Mouse (Mus musculus): Measurements from ENCODE around the gene Xpot. TPM values are rescaled to one million over a fixed set of nuclear protein-coding genes. Genes with fewer than 3 reads are reported as not detected.
A peak's percentile ranks its signal among the peaks of the same experiment; 100 is the strongest.

Gene Xpot
- polyA plus RNA-seq, 1 experiment from 2014 or later: 48.8 TPM

GRCm38 (mm10) chr10:121584033-121584432 is 42.1 kb downstream of the Xpot start:
- H3K27me3 ChIP-seq (ENCODE audit: insufficient read depth, poor library complexity, severe bottlenecking): no peaks in the 10 kb centered on the region
- no peak overlapping the region for H3K27ac ChIP-seq
- WGBS: 90% methylated on average over 10 of the region's 10 CpGs
- peaks cover 8% of the 10 kb centered on the region for H3K4me1 ChIP-seq
- no peak for DNase-seq (ENCODE audit: low spot score)
- peaks cover 42% of the 10 kb centered on the region for H3K36me3 ChIP-seq
- H3K4me3 ChIP-seq: no peak overlapping the region
- no peaks in the 10 kb centered on the region for H3K9me3 ChIP-seq

DNA sequence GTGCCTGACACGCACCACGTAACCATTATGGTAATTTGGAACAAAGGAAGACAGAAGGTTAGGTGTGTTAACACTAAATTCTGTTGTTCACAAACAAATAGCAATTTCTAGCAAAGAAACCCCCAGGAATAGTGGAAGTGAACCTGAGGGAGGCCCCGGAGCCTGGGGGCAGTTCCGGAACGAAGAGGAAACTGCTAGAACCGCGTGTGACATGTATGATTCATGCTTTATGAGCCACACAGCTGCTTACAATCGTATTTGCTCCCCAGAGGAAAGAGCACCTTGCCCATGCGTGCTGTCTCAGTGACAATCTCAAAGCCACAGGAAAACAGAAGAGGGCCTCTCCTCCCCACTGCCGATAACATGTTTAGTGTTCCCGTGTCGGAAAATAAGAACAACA is 43.1 kb downstream of the Xpot start:
- H3K9me3 ChIP-seq: no peaks in the 10 kb centered on the region
- peaks cover 8% of the 10 kb centered on the region for H3K4me1 ChIP-seq
- no peaks in the 10 kb centered on the region for H3K27me3 ChIP-seq (ENCODE audit: insufficient read depth, poor library complexity, severe bottlenecking)
- WGBS: 93% methylated on average over 12 of the region's 12 CpGs
- H3K36me3 ChIP-seq: peaks cover 46% of the 10 kb centered on the region
- DNase-seq (ENCODE audit: low spot score): no peak
- no peak overlapping the region for H3K4me3 ChIP-seq
- H3K27ac ChIP-seq: no peak overlapping the region

- DNase-seq (ENCODE audit: low spot score): no peak
- Histone ChIP-seq H3K36me3 (peaks cover 53% of the 10 kb centered on the region), H3K27me3 (ENCODE audit: insufficient read depth, poor library complexity, severe bottlenecking) (no peaks in the 10 kb centered on the region), H3K4me1 (peaks cover 8% of the 10 kb centered on the region), H3K27ac (no peak overlapping the region), H3K4me3 (no peak overlapping the region), H3K9me3 (no peaks in the 10 kb centered on the region)
- 93% methylated on average over 8 of the region's 8 CpGs for WGBS
Observed at GRCm38 (mm10) chr10:121582287-121582686, 43.8 kb downstream of the Xpot start.

- no peaks in the 10 kb centered on the region for H3K27me3 ChIP-seq (ENCODE audit: insufficient read depth, poor library complexity, severe bottlenecking)
- no peak for DNase-seq (ENCODE audit: low spot score)
- 91% methylated on average over 6 of the region's 6 CpGs for WGBS
- H3K27ac ChIP-seq: no peak overlapping the region
- peaks cover 8% of the 10 kb centered on the region for H3K4me1 ChIP-seq
- H3K9me3 ChIP-seq: no peaks in the 10 kb centered on the region
- no peak overlapping the region for H3K4me3 ChIP-seq
- H3K36me3 ChIP-seq: peaks cover 55% of the 10 kb centered on the region
Observed at GRCm38 (mm10) chr10:121581405-121581804, 44.7 kb downstream of the Xpot start.

- no peak for DNase-seq (ENCODE audit: low spot score)
- H3K4me3 ChIP-seq: no peak overlapping the region
- no peaks in the 10 kb centered on the region for H3K9me3 ChIP-seq
- H3K27ac ChIP-seq: no peak overlapping the region
- 97% methylated on average over 5 of the region's 5 CpGs for WGBS
- H3K27me3 ChIP-seq (ENCODE audit: insufficient read depth, poor library complexity, severe bottlenecking): no peaks in the 10 kb centered on the region
- peaks cover 65% of the 10 kb centered on the region for H3K36me3 ChIP-seq
- peaks cover 4% of the 10 kb centered on the region for H3K4me1 ChIP-seq
Observed at GRCm38 (mm10) chr10:121580381-121580780, 45.8 kb downstream of the Xpot start.

- H3K27me3 ChIP-seq (ENCODE audit: insufficient read depth, poor library complexity, severe bottlenecking): no peaks in the 10 kb centered on the region
- no peak overlapping the region for H3K4me3 ChIP-seq
- peaks cover 64% of the 10 kb centered on the region for H3K36me3 ChIP-seq
- no peaks in the 10 kb centered on the region for H3K9me3 ChIP-seq
- WGBS: 93% methylated on average over 9 of the region's 9 CpGs
- no peaks in the 10 kb centered on the region; the same call in 1 of the 2 replicates for H3K4me1 ChIP-seq
- H3K27ac ChIP-seq: no peak overlapping the region
- no peak for DNase-seq (ENCODE audit: low spot score)
Observed at GRCm38 (mm10) chr10:121576372-121576771, 49.8 kb downstream of the Xpot start.

DNA sequence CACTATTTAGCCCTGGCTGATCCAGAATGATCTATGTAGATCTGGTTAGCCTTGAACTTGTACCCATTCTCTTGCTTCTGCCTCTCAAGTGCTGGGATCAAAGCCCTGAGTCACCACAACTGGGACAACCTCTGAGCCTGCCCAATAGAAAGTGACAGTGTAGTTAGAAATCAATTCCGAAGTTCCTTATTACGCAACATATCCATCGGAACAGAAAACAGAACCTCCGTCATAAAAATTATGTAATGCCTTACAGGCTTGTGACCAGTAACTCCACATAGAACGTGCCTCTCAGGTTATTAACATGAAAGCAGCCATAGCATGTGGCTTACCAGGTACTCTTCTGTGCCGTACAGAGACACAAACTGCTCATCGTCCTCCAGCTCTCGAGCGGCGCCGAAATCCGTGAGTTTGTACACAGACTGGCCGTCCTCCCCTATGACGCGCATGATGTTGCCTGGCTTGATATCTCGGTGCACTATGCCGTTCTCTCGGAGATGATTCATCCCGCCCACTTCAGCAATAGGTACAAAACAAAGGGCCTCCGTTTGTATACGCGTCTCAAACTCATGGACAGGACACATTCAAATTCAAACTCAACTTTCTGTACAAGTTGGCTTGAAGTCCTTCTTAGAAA is 54.5 kb downstream of the Xpot start:
- Histone ChIP-seq H3K4me3 (no peak overlapping the region), H3K4me1 (peaks cover 16% of the 10 kb centered on the region), H3K36me3 (peaks cover 64% of the 10 kb centered on the region), H3K9me3 (no peaks in the 10 kb centered on the region), H3K27me3 (ENCODE audit: insufficient read depth, poor library complexity, severe bottlenecking) (no peaks in the 10 kb centered on the region), H3K27ac (no peak overlapping the region)
- WGBS: 96% methylated on average over 22 of the region's 22 CpGs
- no peak for DNase-seq (ENCODE audit: low spot score)

- Histone ChIP-seq H3K27me3 (ENCODE audit: insufficient read depth, poor library complexity, severe bottlenecking) (no peaks in the 10 kb centered on the region), H3K9me3 (no peaks in the 10 kb centered on the region), H3K4me1 (peaks cover 16% of the 10 kb centered on the region), H3K36me3 (peaks cover 59% of the 10 kb centered on the region), H3K27ac (no peak overlapping the region), H3K4me3 (no peak overlapping the region)
- no peak for DNase-seq (ENCODE audit: low spot score)
- WGBS: 92% methylated on average over 3 of the region's 3 CpGs
Observed at GRCm38 (mm10) chr10:121571031-121571430, 55.1 kb downstream of the Xpot start.

GRCm38 (mm10) chr10:121569796-121570195 is 56.3 kb downstream of the Xpot start:
- Histone ChIP-seq H3K27me3 (ENCODE audit: insufficient read depth, poor library complexity, severe bottlenecking) (no peaks in the 10 kb centered on the region), H3K27ac (peak overlapping the region; percentile 75), H3K36me3 (peaks cover 58% of the 10 kb centered on the region), H3K4me1 (peaks cover 16% of the 10 kb centered on the region), H3K4me3 (no peak overlapping the region), H3K9me3 (no peaks in the 10 kb centered on the region)
- WGBS: 79% methylated on average over 6 of the region's 6 CpGs
- no peak for DNase-seq (ENCODE audit: low spot score)

- peak overlapping the region; percentile 75 for H3K27ac ChIP-seq
Observed at GRCm38 (mm10) chr10:121569001-121569589, 57.0 kb downstream of the Xpot start.

GRCm38 (mm10) chr10:121568534-121568933 is 57.6 kb downstream of the Xpot start:
- Histone ChIP-seq H3K36me3 (peaks cover 63% of the 10 kb centered on the region), H3K4me3 (peak overlapping the region; percentile 44), H3K27me3 (ENCODE audit: insufficient read depth, poor library complexity, severe bottlenecking) (no peaks in the 10 kb centered on the region), H3K27ac (peak overlapping the region; percentile 75; the same call in 1 of the 2 replicates), H3K4me1 (peaks cover 16% of the 10 kb centered on the region), H3K9me3 (no peaks in the 10 kb centered on the region)
- DNase-seq (ENCODE audit: low spot score): no peak
- WGBS: 62% methylated on average over 7 of the region's 7 CpGs

More at GRCm38 (mm10) chr10:121569001-121569589, 57.0 kb downstream of the Xpot start:
- DNase-seq (ENCODE audit: low spot score): peak; percentile 97
- Histone ChIP-seq H3K4me1 (peaks cover 16% of the 10 kb centered on the region), H3K9me3 (no peaks in the 10 kb centered on the region), H3K4me3 (peak overlapping the region; percentile 44), H3K27me3 (ENCODE audit: insufficient read depth, poor library complexity, severe bottlenecking) (no peaks in the 10 kb centered on the region), H3K36me3 (peaks cover 58% of the 10 kb centered on the region)
- WGBS: 7% methylated on average over 23 of the region's 23 CpGs

GRCm38 (mm10) chr10:121568026-121568425 is 58.1 kb downstream of the Xpot start:
- Histone ChIP-seq H3K27ac (peak overlapping the region; percentile 75; the same call in 1 of the 2 replicates), H3K27me3 (ENCODE audit: insufficient read depth, poor library complexity, severe bottlenecking) (no peaks in the 10 kb centered on the region), H3K36me3 (peaks cover 68% of the 10 kb centered on the region), H3K4me1 (peaks cover 16% of the 10 kb centered on the region), H3K4me3 (no peak overlapping the region), H3K9me3 (no peaks in the 10 kb centered on the region)
- WGBS: 92% methylated on average over 10 of the region's 10 CpGs
- DNase-seq (ENCODE audit: low spot score): no peak

DNA sequence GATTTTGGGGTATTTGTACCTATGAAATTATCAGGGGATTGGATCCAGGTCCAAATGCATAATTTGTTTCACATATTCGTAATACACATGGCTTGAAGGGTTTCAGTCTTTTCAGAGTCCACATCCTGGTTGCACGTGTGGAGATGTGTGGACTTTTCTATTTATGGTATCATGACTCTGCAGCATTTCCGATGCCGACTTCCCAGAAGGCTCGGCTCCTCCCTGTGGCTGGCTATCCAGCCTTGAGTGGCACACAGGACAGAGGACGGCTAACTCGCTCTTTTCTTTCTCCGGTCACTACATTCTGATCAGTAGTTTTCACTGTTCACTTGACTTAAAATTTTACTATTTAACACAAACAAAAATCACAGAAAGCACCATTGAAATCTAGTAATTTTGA is 61.7 kb downstream of the Xpot start:
- Histone ChIP-seq H3K36me3 (peaks cover 69% of the 10 kb centered on the region), H3K4me3 (no peak overlapping the region), H3K27me3 (ENCODE audit: insufficient read depth, poor library complexity, severe bottlenecking) (no peaks in the 10 kb centered on the region), H3K9me3 (no peaks in the 10 kb centered on the region), H3K27ac (no peak overlapping the region), H3K4me1 (peaks cover 11% of the 10 kb centered on the region)
- WGBS: 76% methylated on average over 8 of the region's 8 CpGs
- DNase-seq (ENCODE audit: low spot score): no peak
